Mouse (Mus musculus) kidney, embryonic 16.5 days (tissue): ENCODE results near the gene Card11. TPM values are rescaled to one million over a fixed set of nuclear protein-coding genes. Genes with fewer than 3 reads are reported as not detected.
A peak's percentile ranks its signal among the peaks of the same experiment; 100 is the strongest.

Experiments
- ATAC-seq: fragments of 200-750 bp; cut with Nextera tagmentation; 2 replicates; pipeline ENCODE4 v1.8.0; 2017; ENCODE audit warnings: moderate TSS enrichment; ENCODE audit not compliant: low FRiP score, low TSS enrichment
- H3K27ac ChIP-seq: fragments of 300-500 bp; sonication (generic); 2 replicates; pipeline ENCODE4 v1.5.1; 2014; ENCODE audit warnings: low read length
- H3K27me3 ChIP-seq: fragments of 300-500 bp; sonication (generic); 2 replicates; pipeline ENCODE4 v1.6.1; 2014; ENCODE audit warnings: low read length, control low read depth, mixed read lengths; ENCODE audit not compliant: insufficient read depth
- H3K36me3 ChIP-seq: fragments of 300-500 bp; sonication (generic); 2 replicates; pipeline ENCODE4 v1.6.1; 2014; ENCODE audit warnings: low read length, control low read depth, mixed read lengths; ENCODE audit not compliant: insufficient read depth
- H3K4me1 ChIP-seq: fragments of 300-500 bp; sonication (generic); 2 replicates; pipeline ENCODE4 v1.6.1; 2014; ENCODE audit warnings: low read length, control low read depth, mixed read lengths; ENCODE audit not compliant: insufficient read depth
- H3K4me2 ChIP-seq: fragments of 300-500 bp; sonication (generic); replicated peaks from 2 replicates; pipeline ENCODE4 v1.6.1; 2014; ENCODE audit warnings: low read depth, low read length
- H3K4me3 ChIP-seq: fragments of 300-500 bp; sonication (generic); 2 replicates; pipeline ENCODE4 v1.5.1; 2014; ENCODE audit warnings: mild to moderate bottlenecking, low read length
- H3K9ac ChIP-seq: fragments of 300-500 bp; sonication (generic); replicated peaks from 2 replicates; pipeline ENCODE4 v1.6.1; 2014; ENCODE audit warnings: low read length
- H3K9me3 ChIP-seq: fragments of 300-500 bp; sonication (generic); 2 replicates; pipeline ENCODE4 v1.6.1; 2016; ENCODE audit warnings: low read length, control low read depth
- WGBS: fragments of 180-500 bp; shearing (Covaris S2); extraction: QIAGEN DNeasy Blood & Tissue Kit; methylation state at CpG from one replicate; pipeline ENCODE4 v1.1.7; 2014; 5-methylcytosine and 5-hydroxymethylcytosine counted together
- polyA plus RNA-seq: library from polyadenylated mRNA; unstranded; fragments of >200 nt; fragmentation: Nextera tagmentation; extraction: Ambion mirVana; gene quantifications from 2 replicates; pipeline ENCODE4 v1.2.1, GENCODE M21; 2015

Gene Card11
- 0.08 and 0.27 TPM in 2 replicates for polyA plus RNA-seq

- H3K9me3 ChIP-seq, result no peaks in the 10 kb centered on the region
- H3K9ac ChIP-seq, result no peak within 1 kb of the TSS
- no peak for ATAC-seq
- H3K4me3 ChIP-seq, result no peak within 1 kb of the TSS
- no peak within 1 kb of the TSS for H3K4me2 ChIP-seq
- H3K4me1 ChIP-seq, result no peaks in the 10 kb centered on the region
- 62% methylated on average over 10 of the region's 10 CpGs for WGBS
- H3K36me3 ChIP-seq, result no peaks in the 10 kb centered on the region
- no peaks in the 10 kb centered on the region for H3K27me3 ChIP-seq
- H3K27ac ChIP-seq, result no peak within 1 kb of the TSS
These were observed at the start of gene Card11 for GRCm38 (mm10) chr5:141000349-141000748. Gene Card11 (minus strand): TSS chr5:141000582.

GRCm38 (mm10) chr5:141047651-141048218, 47.4 kb upstream of the Card11 start:
- 74% methylated on average over 13 of the region's 13 CpGs for WGBS
- no peak for ATAC-seq

GRCm38 (mm10) chr5:141044976-141045375, 44.6 kb upstream of the Card11 start:
- ATAC-seq, result no peak
- Histone ChIP-seq H3K4me2 (no peak overlapping the region), H3K9me3 (no peaks in the 10 kb centered on the region), H3K9ac (no peak overlapping the region), H3K36me3 (no peaks in the 10 kb centered on the region), H3K4me3 (no peak overlapping the region), H3K27me3 (no peaks in the 10 kb centered on the region), H3K4me1 (no peaks in the 10 kb centered on the region), H3K27ac (no peak overlapping the region)
- 82% methylated on average over 9 of the region's 9 CpGs for WGBS

More at GRCm38 (mm10) chr5:141047651-141048218, 47.4 kb upstream of the Card11 start:
- no peak overlapping the region for H3K9ac ChIP-seq
- no peaks in the 10 kb centered on the region for H3K27me3 ChIP-seq
- H3K4me2 ChIP-seq, result no peak overlapping the region
- peaks cover 9% of the 10 kb centered on the region for H3K9me3 ChIP-seq
- H3K27ac ChIP-seq, result no peak overlapping the region
- H3K4me1 ChIP-seq, result no peaks in the 10 kb centered on the region
- no peaks in the 10 kb centered on the region for H3K36me3 ChIP-seq
- H3K4me3 ChIP-seq, result no peak overlapping the region

- H3K4me1 ChIP-seq, result no peaks in the 10 kb centered on the region
- H3K9me3 ChIP-seq, result no peaks in the 10 kb centered on the region
- H3K27me3 ChIP-seq, result no peaks in the 10 kb centered on the region
- WGBS, result 47% methylated on average over 19 of the region's 19 CpGs
- no peak overlapping the region for H3K27ac ChIP-seq
- no peaks in the 10 kb centered on the region for H3K36me3 ChIP-seq
- no peak overlapping the region for H3K9ac ChIP-seq
- peak overlapping the region; percentile 3; the same call in 1 of the 2 replicates for H3K4me2 ChIP-seq
- ATAC-seq, result no peak
- no peak overlapping the region for H3K4me3 ChIP-seq
These were observed 43.5 kb upstream of the Card11 start for GRCm38 (mm10) chr5:141043654-141044447.

GRCm38 (mm10) chr5:141042406-141042805, 42.0 kb upstream of the Card11 start:
- Histone ChIP-seq H3K4me3 (no peak overlapping the region), H3K9me3 (no peaks in the 10 kb centered on the region), H3K9ac (no peak overlapping the region), H3K36me3 (no peaks in the 10 kb centered on the region), H3K27ac (no peak overlapping the region), H3K27me3 (no peaks in the 10 kb centered on the region), H3K4me1 (no peaks in the 10 kb centered on the region), H3K4me2 (no peak overlapping the region)
- WGBS, result 81% methylated on average over 4 of the region's 4 CpGs
- ATAC-seq, result 0 out of 2 replicates have a peak, but pooled peaks have one; percentile 19

- H3K9me3 ChIP-seq, result no peaks in the 10 kb centered on the region
- ATAC-seq, result no peak
- H3K36me3 ChIP-seq, result no peaks in the 10 kb centered on the region
- H3K9ac ChIP-seq, result no peak overlapping the region
- H3K4me2 ChIP-seq, result no peak overlapping the region
- no peak overlapping the region for H3K27ac ChIP-seq
- no peaks in the 10 kb centered on the region for H3K27me3 ChIP-seq
- 25% methylated on average over 9 of the region's 9 CpGs for WGBS
- no peak overlapping the region for H3K4me3 ChIP-seq
- no peaks in the 10 kb centered on the region for H3K4me1 ChIP-seq
These were observed 40.5 kb upstream of the Card11 start for GRCm38 (mm10) chr5:141040846-141041245.

- no peak overlapping the region for H3K4me2 ChIP-seq
- ATAC-seq, result no peak
- H3K9me3 ChIP-seq, result no peaks in the 10 kb centered on the region
- no peak overlapping the region for H3K9ac ChIP-seq
- H3K27me3 ChIP-seq, result no peaks in the 10 kb centered on the region
- WGBS, result 75% methylated on average over 1 of the region's 1 CpGs
- no peaks in the 10 kb centered on the region for H3K4me1 ChIP-seq
- no peak overlapping the region for H3K27ac ChIP-seq
- no peaks in the 10 kb centered on the region for H3K36me3 ChIP-seq
- H3K4me3 ChIP-seq, result no peak overlapping the region
These were observed 38.0 kb upstream of the Card11 start for GRCm38 (mm10) chr5:141038342-141038741.

GRCm38 (mm10) chr5:141035346-141035745, 35.0 kb upstream of the Card11 start:
- WGBS, result 87% methylated on average over 6 of the region's 6 CpGs
- no peak overlapping the region for H3K4me2 ChIP-seq
- no peak for ATAC-seq
- H3K9ac ChIP-seq, result no peak overlapping the region
- no peaks in the 10 kb centered on the region for H3K9me3 ChIP-seq
- no peak overlapping the region for H3K27ac ChIP-seq
- no peaks in the 10 kb centered on the region for H3K4me1 ChIP-seq
- H3K27me3 ChIP-seq, result no peaks in the 10 kb centered on the region
- H3K4me3 ChIP-seq, result no peak overlapping the region
- no peaks in the 10 kb centered on the region for H3K36me3 ChIP-seq

GRCm38 (mm10) chr5:141034301-141034700, 33.9 kb upstream of the Card11 start:
- Histone ChIP-seq H3K36me3 (no peaks in the 10 kb centered on the region), H3K27me3 (no peaks in the 10 kb centered on the region), H3K4me3 (no peak overlapping the region), H3K27ac (no peak overlapping the region), H3K9ac (no peak overlapping the region), H3K4me2 (no peak overlapping the region), H3K4me1 (no peaks in the 10 kb centered on the region), H3K9me3 (no peaks in the 10 kb centered on the region)
- 88% methylated on average over 3 of the region's 3 CpGs for WGBS
- no peak for ATAC-seq

GRCm38 (mm10) chr5:141033001-141033400, 32.6 kb upstream of the Card11 start:
- 85% methylated on average over 1 of the region's 1 CpGs for WGBS
- Histone ChIP-seq H3K9me3 (no peaks in the 10 kb centered on the region), H3K27ac (no peak overlapping the region), H3K4me3 (no peak overlapping the region), H3K9ac (no peak overlapping the region), H3K27me3 (no peaks in the 10 kb centered on the region), H3K36me3 (no peaks in the 10 kb centered on the region), H3K4me2 (no peak overlapping the region), H3K4me1 (no peaks in the 10 kb centered on the region)
- no peak for ATAC-seq
